Mouse (Mus musculus) intestine, postnatal 0 days (tissue): ENCODE measurements at regions not wholly inside any gene's neighbourhood (a gene's known extent, or its start where the extent isn't known, plus 50 kb on each side); places are given as distances from the start of the nearest gene placed in this dataset.

ENCODE experiments used
- ATAC-seq: fragments of 200-750 bp; cut with Nextera tagmentation; 2 replicates; pipeline ENCODE4 v1.8.0; 2017; ENCODE audit warnings: mild to moderate bottlenecking, moderate TSS enrichment, moderate library complexity
- H3K27ac ChIP-seq: fragments of 300-500 bp; sonication (generic); 2 replicates; pipeline ENCODE4 v1.5.1; 2014; ENCODE audit warnings: mild to moderate bottlenecking, low read depth, low read length, moderate library complexity
- H3K27me3 ChIP-seq: fragments of 300-500 bp; sonication (generic); replicated peaks from 2 replicates; pipeline ENCODE4 v1.6.1; 2014; ENCODE audit warnings: low read length, mixed read lengths; ENCODE audit not compliant: control insufficient read depth, insufficient read depth
- H3K36me3 ChIP-seq: fragments of 300-500 bp; sonication (generic); 2 replicates; pipeline ENCODE4 v1.6.1; 2014; ENCODE audit warnings: mild to moderate bottlenecking, moderate library complexity; ENCODE audit not compliant: control insufficient read depth, insufficient read depth
- H3K4me1 ChIP-seq: fragments of 300-500 bp; sonication (generic); replicated peaks from 2 replicates; pipeline ENCODE4 v1.6.1; 2014; ENCODE audit warnings: antibody characterized with exemption, low read length, mixed read lengths; ENCODE audit not compliant: control insufficient read depth, insufficient read depth
- H3K4me2 ChIP-seq: fragments of 300-500 bp; sonication (generic); replicated peaks from 2 replicates; pipeline ENCODE4 v1.6.1; 2014; ENCODE audit warnings: low read depth, mild to moderate bottlenecking, moderate library complexity
- H3K4me3 ChIP-seq: fragments of 300-500 bp; sonication (generic); 2 replicates; pipeline ENCODE4 v1.5.1; 2014; ENCODE audit warnings: low read depth, low read length
- H3K9ac ChIP-seq: fragments of 300-500 bp; sonication (generic); 2 replicates; pipeline ENCODE4 v1.6.1; 2014; ENCODE audit warnings: mild to moderate bottlenecking, low read depth, low read length
- H3K9me3 ChIP-seq: fragments of 300-500 bp; sonication (generic); 2 replicates; pipeline ENCODE4 v1.6.1; 2016; ENCODE audit warnings: mixed run types; ENCODE audit not compliant: control insufficient read depth
- CTCF ChIP-seq: sonication (generic); IDR thresholded peaks from 2 replicates; pipeline ENCODE4 v1.5.1; 2016; ENCODE audit warnings: low read depth, mild to moderate bottlenecking, control low read depth, antibody characterized with exemption, moderate library complexity
- WGBS: fragments of 180-500 bp; shearing (Covaris S2); extraction: QIAGEN DNeasy Blood & Tissue Kit; methylation state at CpG from one replicate; pipeline ENCODE4 v1.1.7; 2014; 5-methylcytosine and 5-hydroxymethylcytosine counted together

GRCm38 (mm10) chr7:54458386-54458785 lies 376.9 kb upstream of the Luzp2 start:
- Histone ChIP-seq H3K27me3 (no peaks in the 10 kb centered on the region), H3K27ac (no peak overlapping the region), H3K4me2 (no peak overlapping the region), H3K36me3 (no peaks in the 10 kb centered on the region), H3K4me3 (no peak overlapping the region), H3K9me3 (no peaks in the 10 kb centered on the region), H3K4me1 (no peaks in the 10 kb centered on the region), H3K9ac (no peak overlapping the region)
- TF ChIP-seq CTCF: peak; percentile 64
- no peak for ATAC-seq
- 59% methylated on average over 2 of the region's 2 CpGs for WGBS

DNA sequence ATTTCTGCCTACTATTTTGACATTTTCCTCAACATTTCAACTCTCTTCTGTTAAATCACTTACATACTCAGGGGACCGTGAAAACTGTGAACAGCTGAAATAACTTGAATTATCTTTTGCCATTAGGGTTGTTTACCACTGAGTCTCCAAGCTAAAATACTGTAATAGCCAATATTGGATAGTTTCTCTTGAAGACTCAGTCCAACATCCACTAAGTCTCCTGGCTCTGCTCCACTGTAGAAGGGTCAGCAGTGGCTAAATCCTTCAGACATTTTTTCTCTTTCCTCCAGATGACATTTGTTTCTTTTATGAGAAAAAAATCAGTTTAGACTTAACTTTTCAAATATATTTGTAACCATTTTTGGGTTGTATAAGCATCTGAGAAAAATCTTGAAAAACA lies 344.0 kb upstream of the Luzp2 start:
- TF ChIP-seq CTCF: no peak

DNA sequence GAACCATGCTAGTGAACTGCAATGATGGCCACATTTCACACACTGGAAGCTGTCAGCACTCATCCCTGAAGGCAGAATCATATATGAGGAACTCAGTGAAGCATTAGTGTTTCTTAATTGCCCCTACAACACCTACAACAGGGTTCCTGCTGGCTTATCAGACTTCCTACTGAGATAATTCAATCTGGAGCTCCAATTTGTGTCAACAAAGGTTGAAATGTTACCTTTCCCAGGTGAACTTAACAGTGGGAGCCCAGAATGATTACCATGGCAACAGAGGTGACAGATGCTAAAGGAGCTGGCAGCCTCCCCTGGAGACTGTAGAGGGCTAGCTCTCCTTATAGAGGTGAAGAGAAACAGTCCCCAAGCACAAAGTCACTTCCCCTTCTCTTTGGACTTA lies 330.1 kb upstream of the Luzp2 start:
- no peak overlapping the region for H3K27ac ChIP-seq
- no peak for ATAC-seq
- no peak overlapping the region for H3K9ac ChIP-seq
- H3K4me3 ChIP-seq: no peak overlapping the region
- H3K9me3 ChIP-seq: no peaks in the 10 kb centered on the region
- H3K27me3 ChIP-seq: no peaks in the 10 kb centered on the region
- H3K4me1 ChIP-seq: no peaks in the 10 kb centered on the region
- H3K4me2 ChIP-seq: no peak overlapping the region
- no peak for TF ChIP-seq CTCF
- no peaks in the 10 kb centered on the region for H3K36me3 ChIP-seq

More for the DNA sequence above, 344.0 kb upstream of the Luzp2 start:
- H3K4me3 ChIP-seq: no peak overlapping the region
- no peaks in the 10 kb centered on the region for H3K4me1 ChIP-seq
- no peak for ATAC-seq
- H3K27ac ChIP-seq: no peak overlapping the region
- WGBS: 84% methylated on average over 1 of the region's 1 CpGs
- H3K9me3 ChIP-seq: no peaks in the 10 kb centered on the region
- no peak overlapping the region for H3K9ac ChIP-seq
- H3K36me3 ChIP-seq: no peaks in the 10 kb centered on the region
- H3K4me2 ChIP-seq: no peak overlapping the region
- H3K27me3 ChIP-seq: no peaks in the 10 kb centered on the region

DNA sequence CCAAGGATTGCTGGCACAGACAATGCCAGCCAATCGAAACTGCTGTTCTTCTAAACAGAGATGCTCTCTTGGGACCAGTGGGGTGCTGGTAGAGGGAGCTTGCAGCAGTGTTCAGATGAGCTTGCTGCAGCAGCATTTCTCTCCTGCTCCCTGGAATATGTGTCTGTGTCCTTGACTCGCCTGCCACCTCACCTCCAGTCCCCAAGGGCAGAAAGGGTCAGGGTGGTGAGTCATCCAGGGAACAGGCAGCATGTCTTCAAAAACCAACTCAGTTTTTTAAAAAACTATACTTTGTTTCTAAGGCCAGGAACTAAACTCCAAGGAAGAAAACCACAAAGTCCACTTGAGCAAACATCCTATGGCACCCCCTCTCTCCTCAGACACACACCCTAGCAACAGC lies 328.3 kb upstream of the Luzp2 start:
- Histone ChIP-seq H3K27me3 (no peaks in the 10 kb centered on the region), H3K4me1 (no peaks in the 10 kb centered on the region), H3K9me3 (no peaks in the 10 kb centered on the region), H3K27ac (no peak overlapping the region), H3K36me3 (no peaks in the 10 kb centered on the region), H3K4me3 (no peak overlapping the region), H3K9ac (no peak overlapping the region), H3K4me2 (no peak overlapping the region)
- WGBS: 46% methylated on average over 2 of the region's 2 CpGs
- no peak for TF ChIP-seq CTCF
- ATAC-seq: no peak

- no peaks in the 10 kb centered on the region for H3K36me3 ChIP-seq
- ATAC-seq: no peak
- 78% methylated on average over 7 of the region's 7 CpGs for WGBS
Measured at GRCm38 (mm10) chr7:54535693-54536092, 299.6 kb upstream of the Luzp2 start.

GRCm38 (mm10) chr7:54557436-54557835 lies 277.9 kb upstream of the Luzp2 start:
- 84% methylated on average over 3 of the region's 3 CpGs for WGBS

More at GRCm38 (mm10) chr7:54535693-54536092, 299.6 kb upstream of the Luzp2 start:
- no peak overlapping the region for H3K27ac ChIP-seq
- no peaks in the 10 kb centered on the region for H3K27me3 ChIP-seq
- H3K9ac ChIP-seq: no peak overlapping the region
- H3K4me1 ChIP-seq: no peaks in the 10 kb centered on the region
- TF ChIP-seq CTCF: no peak
- H3K4me3 ChIP-seq: no peak overlapping the region
- H3K9me3 ChIP-seq: no peaks in the 10 kb centered on the region
- H3K4me2 ChIP-seq: no peak overlapping the region

DNA sequence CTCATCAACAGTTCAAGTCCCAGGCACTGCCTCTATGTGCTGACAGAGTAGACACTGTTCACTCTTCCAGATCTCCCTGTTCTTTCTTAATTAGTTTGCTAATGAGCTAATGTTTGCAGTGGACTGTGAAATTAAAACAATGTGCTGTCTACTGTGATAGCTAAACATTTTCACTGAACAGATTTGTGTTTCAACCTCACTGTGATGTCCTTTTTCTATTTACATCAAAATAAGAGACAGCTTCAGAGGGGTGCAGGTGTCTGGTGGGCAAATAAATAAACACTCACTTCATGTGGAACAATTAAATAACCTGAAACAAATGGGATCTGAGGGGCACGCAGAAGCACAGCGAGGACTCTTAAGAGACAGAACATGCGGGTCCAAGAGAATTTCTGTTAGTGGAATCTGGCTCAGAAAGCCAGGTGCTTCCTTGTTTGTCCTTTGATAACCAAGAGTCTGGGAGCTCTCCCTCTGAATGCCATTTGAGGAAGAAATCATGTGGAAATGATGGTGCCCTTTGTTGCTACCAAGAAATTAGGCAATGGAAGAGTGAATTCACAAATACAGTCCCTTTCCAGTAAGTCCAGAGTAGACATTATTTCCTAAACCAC lies 269.6 kb upstream of the Luzp2 start:
- no peaks in the 10 kb centered on the region for H3K4me1 ChIP-seq
- TF ChIP-seq CTCF: no peak
- no peak overlapping the region for H3K4me3 ChIP-seq
- no peaks in the 10 kb centered on the region for H3K36me3 ChIP-seq
- no peak overlapping the region for H3K27ac ChIP-seq
- no peak overlapping the region for H3K9ac ChIP-seq
- H3K4me2 ChIP-seq: no peak overlapping the region
- no peak for ATAC-seq
- H3K9me3 ChIP-seq: no peaks in the 10 kb centered on the region
- WGBS: 76% methylated on average over 3 of the region's 3 CpGs
- no peaks in the 10 kb centered on the region for H3K27me3 ChIP-seq

More at GRCm38 (mm10) chr7:54557436-54557835, 277.9 kb upstream of the Luzp2 start:
- H3K36me3 ChIP-seq: no peaks in the 10 kb centered on the region
- no peak for TF ChIP-seq CTCF
- no peak overlapping the region for H3K27ac ChIP-seq
- H3K4me3 ChIP-seq: no peak overlapping the region
- no peak overlapping the region for H3K4me2 ChIP-seq
- no peaks in the 10 kb centered on the region for H3K9me3 ChIP-seq
- H3K4me1 ChIP-seq: no peaks in the 10 kb centered on the region
- H3K9ac ChIP-seq: no peak overlapping the region
- ATAC-seq: no peak
- H3K27me3 ChIP-seq: no peaks in the 10 kb centered on the region
